Mouse (Mus musculus): ENCODE data around the gene Ccdc170.
"Not testable (repeated sequence)": the region's sequence is repeated elsewhere in the genome, so short reads cannot be mapped to it uniquely, and the experiment has no call there.

Gene Ccdc170

GRCm38 (mm10) chr10:4600796-4601474 is 118.6 kb downstream of the Ccdc170 start:
- no peak for DNase-seq (ENCODE audit: low spot score)

- not testable (repeated sequence) for DNase-seq (ENCODE audit: low spot score)
Observed at GRCm38 (mm10) chr10:4601612-4602011, 119.3 kb downstream of the Ccdc170 start.

- no peak for DNase-seq (ENCODE audit: low spot score)
Observed at GRCm38 (mm10) chr10:4602466-4602865, 120.2 kb downstream of the Ccdc170 start.

- no peak for DNase-seq (ENCODE audit: low spot score)
Observed at GRCm38 (mm10) chr10:4604527-4605209, 122.4 kb downstream of the Ccdc170 start.

GRCm38 (mm10) chr10:4610234-4610633 is 127.9 kb downstream of the Ccdc170 start:
- no peak for DNase-seq (ENCODE audit: low spot score)

- DNase-seq (ENCODE audit: low spot score), result no peak
Observed at GRCm38 (mm10) chr10:4611386-4612155, 129.3 kb downstream of the Ccdc170 start, which contains the start of gene Esr1. Esr1 (plus strand) TSS chr10:4611593.
